Mouse (Mus musculus) B cell, adult 2 months (primary cell): ENCODE data around the gene Harbi1.

Experiments
- DNase-seq, 2 experiments: peaks; one replicate each; pipeline ENCODE4 v3.0.0; 2022

The Harbi1 gene

DNA sequence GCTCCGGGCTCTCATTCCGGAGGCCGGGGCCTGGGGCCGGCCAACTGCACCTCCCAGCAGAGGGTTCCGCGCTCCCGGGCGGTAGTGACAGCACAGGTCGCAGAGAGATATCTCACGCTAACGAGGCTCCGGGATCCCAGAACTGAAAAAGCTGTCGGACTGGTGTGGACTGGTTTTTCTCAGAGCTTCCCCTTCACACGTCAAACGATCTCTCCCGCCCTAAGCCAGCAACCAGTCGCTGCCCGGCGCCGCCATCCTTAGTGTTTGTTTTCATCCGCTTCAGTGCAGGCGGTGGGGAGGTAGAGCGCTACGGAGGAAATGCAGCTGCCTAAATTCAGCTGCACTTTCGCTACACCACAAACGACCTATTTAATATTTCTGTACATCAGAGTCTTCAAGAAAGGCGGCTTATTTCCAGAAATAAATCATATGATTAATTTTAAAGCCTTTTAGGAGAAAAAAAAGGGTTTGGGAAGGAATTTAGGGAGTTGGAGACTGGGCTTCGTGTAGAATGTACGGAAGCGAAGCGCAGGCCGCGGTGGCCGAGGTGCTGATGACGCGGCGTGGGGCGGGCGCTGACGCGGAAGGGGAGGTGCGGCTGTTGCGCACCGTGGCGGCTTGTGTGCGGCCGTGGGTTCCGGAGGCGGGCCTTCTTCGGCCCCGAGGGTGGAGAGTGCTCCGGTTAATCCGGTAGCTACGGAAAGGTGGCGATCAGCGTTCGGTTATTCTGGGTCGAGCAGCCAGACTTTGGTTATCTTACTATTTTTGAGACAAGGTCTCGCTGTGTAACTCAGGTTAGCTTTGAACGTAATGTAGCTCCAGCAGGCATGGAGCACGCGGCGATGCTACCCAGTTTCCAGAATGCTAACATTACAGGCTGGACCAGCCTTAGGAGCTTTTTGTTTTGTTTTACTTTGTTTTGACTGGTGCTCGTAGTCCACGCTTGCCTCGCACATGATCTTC, at the start of gene Harbi1, which contains the start of gene Atg13:
TSS of gene Harbi1 (plus strand) at position 581 of the 963 bp plus-strand sequence.
TSS of gene Atg13 (minus strand) at position 305 of the 963 bp plus-strand sequence.
- DNase-seq, result peak; percentile 98

DNA sequence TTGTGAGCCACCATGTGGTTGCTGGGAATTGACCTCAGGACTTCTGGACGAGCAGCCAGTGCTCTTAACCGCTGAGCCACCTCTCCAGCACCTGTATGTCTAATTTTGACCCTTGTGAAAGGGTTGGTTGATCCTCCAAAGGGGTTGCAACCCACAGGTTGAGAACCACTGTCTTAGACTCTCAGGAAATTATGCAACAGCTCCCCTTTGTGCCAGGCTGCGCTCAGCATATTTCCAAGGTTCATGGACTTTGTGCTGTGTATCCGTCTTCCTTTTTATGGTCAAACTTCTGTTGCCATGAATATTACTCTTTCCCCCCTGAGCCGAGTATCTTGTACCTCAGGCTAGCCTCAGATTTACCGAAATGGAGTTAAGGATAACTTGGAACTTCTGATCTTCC, 49.7 kb upstream of the Harbi1 start:
- DNase-seq, result no peak

DNA sequence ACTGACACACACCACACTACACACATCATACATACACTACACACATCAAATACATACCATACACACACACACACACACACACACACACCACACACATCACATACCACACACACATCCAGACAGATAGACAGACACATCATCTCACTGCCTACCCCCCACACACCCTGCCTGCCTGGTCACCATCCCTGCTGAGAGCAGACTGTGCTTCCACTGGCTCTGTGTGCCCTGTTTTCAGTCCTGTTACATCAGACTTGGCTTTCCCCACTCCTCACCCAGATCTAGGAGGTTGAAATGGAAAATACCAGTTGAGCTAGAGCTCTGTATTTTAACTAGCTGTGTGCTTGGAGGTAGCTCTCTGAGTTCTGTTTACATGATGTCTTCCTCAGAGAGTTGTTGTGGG, 45.9 kb upstream of the Harbi1 start:
- DNase-seq, result no peak

DNA sequence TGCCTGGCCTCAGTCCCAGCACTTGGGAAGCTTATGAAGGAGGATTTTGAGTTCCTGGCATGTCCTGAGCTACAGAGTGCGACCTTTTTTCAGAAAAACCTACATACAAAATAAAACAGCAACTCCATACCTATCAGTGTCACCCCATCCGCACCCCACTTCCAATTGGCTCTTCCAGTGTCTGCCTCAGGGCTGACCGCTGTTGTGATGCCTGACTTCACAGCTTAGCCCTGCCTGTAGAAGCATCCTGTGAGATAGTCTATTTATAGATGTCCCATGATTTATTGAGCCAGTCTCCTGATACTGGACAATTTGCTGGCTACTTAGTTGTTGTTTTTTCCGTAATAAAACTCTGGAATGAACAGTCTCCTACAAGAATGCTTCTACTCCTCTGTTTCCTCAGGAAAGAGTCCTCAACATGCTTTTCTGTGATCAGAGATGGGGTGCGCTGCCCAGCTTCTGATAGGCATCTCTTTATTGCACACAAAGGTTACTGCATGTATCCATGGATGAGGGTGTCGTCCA, 44.2 kb upstream of the Harbi1 start:
- no peak for DNase-seq

DNA sequence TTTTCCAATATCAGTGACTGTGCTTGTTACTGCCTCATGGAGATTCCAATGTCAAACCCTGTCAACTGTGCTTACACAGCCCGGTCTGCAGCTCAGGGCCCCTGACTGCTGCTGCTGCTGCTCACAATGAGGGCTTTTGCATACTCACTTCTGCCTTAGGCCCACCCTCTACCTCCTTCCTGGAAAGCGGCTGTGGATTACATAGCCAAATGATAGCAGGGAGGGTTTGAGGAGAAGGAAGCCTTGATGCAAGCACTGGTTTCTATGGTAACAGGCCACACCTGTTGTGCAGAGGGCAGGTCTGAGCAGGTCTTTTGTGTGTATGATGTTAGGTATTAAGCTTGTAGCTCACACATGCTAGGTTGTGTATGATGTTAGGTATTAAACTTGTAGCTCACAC, 42.9 kb upstream of the Harbi1 start:
- DNase-seq, result no peak

DNA sequence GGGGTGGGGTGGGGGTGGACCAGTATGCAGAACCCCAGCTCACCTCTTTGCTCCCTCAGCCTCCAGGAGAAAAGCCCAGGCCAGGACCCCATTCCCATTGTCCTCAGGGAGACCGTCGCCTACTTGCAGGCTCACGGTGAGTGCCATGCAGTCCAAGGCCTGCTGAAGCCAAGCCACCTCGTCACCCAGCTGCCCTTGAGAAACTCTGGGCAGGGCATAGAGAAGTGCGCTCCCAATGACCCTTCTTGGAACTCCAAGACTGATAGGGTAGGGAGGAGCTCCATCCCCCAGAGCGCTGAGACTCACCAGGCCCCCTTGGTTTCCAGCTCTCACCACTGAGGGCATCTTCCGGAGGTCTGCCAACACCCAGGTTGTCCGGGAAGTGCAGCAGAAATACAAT, 41.3 kb upstream of the Harbi1 start:
- DNase-seq, result no peak

DNA sequence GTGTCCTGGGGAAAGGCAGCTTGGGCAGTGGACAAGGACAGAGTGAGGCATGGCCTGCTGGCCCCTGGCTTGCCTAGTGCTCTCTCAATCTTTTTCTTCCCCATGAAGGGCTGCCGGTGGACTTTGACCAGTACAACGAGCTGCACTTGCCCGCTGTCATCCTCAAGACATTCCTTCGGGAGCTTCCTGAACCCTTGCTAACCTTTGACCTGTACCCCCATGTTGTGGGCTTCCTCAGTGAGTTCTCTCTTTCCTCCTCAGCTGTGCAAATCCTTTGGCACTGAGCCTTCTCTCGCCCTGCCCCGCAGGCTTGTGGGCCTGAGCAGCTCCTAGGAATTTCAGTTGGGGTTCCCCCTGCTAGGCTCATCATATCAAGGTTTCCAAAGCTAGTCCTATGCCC, 40.6 kb upstream of the Harbi1 start:
- no peak for DNase-seq

DNA sequence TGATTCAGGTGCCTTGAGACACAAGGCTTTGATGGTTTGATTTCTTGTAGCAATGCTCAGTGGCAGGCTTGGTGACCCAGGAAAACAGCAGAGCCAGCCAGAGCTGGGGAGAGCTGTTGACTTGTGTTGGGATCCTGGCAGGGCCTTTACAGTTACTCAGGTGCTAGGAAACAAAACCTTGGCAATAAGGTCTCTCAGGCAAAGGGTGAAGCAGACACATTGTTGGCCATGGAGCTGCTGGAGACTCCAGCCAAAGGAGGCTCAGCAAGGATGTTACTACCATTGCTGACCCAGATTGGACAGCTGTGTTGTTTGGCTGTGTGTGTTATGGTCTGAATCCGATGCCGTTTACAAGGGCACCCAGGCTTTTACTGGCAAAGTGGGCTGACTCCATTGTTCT, 37.1 kb upstream of the Harbi1 start:
- no peak for DNase-seq

DNA sequence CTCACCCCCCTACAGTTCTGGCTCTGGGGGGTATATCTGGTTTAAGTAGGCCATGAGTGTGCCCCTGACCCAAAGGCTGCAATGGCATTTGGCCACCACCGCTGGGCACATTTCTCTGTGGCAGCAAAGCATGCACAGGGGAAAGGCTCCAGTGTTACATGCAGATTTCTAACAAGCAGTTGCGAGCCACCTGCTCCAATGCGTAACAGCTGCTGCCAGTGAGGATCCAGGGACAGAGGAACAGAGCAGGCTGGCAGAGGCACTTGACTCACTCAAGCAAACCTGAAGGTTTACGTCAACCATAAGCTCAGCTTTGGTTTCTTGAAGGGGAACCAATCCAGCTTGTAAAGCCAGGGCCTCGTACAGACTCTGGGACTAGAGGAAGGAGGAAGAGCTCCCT, 35.8 kb upstream of the Harbi1 start:
- DNase-seq, result no peak

DNA sequence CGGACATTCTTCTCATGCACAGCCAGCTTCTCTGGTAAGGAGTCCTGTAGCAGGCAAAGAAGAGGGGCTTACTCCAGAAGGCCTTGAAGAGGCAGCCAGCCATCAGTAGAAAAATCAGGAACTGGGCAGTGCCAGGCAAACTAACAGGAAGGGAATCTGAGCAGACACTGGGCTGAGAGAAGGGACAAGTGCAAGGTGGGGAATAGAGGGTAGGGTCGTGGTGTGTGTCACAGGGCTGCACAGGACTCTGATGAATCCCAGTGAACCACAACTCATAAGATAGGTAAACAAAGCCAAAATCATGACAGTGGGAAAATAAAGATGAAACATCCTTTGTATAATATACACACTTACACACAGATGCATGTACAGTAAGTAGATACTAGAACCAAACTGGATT, 34.2 kb upstream of the Harbi1 start:
- no peak for DNase-seq

DNA sequence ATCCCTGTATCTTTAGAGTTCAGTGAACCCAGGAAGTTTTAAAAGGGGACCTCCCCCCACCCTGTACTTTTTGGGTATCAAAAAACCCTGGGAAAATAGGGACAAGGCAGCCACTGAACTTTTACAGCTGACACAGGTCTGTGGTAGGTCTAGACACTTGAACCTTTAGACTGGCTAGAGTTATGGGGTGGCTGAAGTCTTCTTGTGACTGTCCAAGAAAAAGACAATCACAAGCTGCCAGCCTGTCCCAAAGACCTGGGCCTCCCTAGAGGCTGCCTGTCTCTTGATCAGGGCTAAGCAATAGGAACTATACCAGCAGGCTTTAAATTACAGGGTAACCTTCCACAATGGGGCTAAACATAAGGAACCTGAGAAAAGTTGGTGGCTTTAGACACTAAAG, 33.7 kb upstream of the Harbi1 start:
- DNase-seq, result no peak

DNA sequence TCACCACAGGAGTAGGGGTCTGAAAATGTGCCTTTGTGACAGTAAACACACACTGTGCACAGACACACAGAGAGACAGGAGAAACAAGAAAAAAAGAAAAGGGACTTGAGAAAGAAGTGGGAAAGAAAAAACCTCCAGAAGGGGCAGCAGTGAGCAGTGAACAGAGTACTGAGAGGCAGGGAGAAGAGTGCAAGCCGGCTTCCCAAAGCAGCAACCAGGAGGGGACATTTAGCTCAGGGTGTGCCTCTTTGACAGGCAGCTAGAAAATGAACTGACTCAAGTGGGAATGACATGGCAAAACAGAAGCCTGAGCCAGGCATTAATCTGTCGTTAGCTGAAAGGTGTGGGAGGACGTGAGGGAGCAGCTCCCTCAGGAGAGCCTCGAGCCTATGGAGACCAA, 27.8 kb upstream of the Harbi1 start:
- DNase-seq, result peak; percentile 15 to 22

DNA sequence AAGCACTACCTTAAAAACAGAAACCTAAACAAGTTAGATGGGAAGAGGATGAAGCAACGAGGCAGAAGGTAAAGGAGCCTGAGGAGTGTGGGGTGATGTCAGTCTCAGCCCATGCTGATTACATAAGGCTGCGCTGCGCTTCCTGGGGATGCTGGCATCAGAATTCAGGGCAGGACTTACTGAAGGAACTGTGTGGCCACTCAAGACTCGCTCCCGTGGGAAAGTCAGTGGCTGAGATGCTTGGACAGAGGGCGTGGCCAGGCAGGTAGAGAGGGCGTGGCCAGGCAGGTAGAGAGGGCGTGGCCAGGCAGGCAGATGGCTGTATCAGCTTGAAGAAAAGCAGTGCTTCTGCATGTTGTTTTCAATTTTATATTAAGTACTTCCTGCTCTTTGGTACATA, 26.7 kb upstream of the Harbi1 start:
- DNase-seq, result no peak

DNA sequence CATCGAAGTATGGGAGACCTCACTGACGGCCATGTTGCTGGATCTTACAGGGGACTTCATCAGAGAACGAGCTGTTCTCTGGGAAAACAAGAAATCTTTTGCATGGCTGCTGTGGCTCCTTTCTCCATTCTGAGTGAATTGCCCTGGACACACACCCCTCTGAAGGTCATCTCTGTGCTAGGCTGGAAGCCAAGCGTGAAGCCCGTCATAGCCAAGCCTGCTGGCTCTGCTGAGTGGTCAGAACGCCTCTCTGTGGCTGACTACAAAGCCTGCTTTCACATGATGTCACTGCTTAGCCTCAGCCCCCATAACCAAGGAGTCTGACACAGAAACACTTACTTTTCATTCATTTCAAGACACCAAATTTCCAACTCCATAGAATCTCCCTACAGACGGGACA, 21.2 kb upstream of the Harbi1 start:
- DNase-seq, result no peak

DNA sequence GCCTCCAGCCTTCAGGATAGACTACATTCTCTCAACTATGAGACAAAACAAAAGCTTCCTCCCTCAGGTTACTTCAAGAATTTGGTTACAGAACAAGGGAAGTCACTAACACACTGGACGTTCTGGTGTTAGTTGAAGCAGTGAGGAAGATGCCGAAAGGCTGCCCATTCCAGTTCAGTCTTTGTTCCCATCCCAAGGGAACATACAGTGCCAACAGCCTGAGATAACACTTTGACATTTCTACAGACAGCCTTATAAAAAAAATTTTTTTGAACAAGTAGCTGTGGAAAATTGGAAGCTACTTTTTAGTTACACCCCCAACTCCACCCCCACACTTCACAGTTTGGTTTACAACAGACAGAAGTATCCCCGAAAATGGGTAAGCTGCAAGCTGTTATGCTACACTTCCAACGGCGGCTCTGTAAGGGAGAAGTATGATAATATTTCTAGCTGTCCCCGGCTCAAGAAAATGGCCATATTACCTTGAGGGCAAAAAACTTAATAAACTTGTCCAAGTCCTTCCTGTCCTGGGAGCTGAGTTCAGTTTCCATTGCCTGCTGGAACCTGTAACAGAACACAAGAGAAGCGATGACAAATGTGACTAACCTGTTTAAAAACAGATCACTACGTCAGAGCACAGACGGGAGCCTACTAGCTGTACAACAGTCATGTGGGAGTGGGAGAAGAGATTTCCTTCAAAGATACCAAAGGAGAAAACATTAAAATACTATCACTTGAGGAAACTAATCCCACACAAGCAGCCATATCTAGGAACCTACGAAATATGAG, 15.0 kb upstream of the Harbi1 start:
- no peak for DNase-seq

DNA sequence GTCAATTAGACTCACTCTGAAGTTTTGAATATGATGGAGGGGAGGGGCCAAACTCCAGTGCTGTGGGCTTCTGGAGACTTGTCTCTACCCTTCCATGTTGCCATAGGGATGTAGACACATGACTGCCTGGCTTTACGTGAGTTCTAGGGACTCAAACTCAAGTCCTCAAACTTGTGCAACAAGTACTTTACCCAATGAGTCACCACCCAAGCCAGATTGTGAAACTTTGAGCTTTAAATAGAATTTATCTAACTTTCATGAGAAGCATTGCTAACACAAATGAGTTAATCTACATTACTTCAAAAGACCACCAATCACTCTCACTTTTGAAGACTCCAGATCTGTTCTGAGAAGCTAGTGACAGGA, 14.4 kb upstream of the Harbi1 start:
- no peak for DNase-seq

DNA sequence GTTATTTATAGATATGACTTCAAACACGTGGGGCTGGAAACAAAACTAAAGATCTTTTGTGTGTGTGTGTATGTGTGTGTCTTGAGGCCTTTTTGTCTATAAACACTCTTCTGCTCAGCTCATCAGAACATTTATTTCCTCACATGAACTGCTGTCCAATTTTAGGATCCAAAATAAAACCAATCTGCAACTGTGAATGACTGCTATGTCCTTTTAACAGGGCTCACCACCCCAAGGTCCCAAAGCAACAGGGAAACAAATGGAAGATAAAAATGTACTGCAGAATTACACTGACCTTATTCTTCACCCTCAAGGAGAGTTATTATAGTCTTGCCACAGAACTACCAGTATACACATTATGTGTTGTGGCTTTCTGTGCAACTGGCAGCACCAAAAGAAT, 11.4 kb upstream of the Harbi1 start:
- DNase-seq, result no peak

DNA sequence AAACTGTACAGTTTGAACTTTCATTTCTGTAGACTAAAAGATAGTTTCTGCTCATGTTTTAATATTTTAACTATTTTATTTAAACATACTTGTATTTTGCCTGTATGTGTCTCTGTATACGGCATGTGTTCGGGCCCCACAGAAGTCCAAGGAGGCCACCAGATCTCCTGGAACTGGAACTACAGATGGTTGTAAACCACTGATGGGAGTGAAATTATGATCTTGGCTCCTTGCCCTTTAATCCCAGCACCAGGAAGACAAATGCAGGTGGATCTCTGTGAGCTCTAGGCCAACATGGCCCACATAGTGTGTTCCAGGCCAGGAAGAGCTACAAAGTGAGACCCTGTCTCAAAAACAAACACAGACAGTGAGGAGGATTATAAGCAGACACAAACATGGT, 9.3 kb upstream of the Harbi1 start:
- DNase-seq, result no peak

DNA sequence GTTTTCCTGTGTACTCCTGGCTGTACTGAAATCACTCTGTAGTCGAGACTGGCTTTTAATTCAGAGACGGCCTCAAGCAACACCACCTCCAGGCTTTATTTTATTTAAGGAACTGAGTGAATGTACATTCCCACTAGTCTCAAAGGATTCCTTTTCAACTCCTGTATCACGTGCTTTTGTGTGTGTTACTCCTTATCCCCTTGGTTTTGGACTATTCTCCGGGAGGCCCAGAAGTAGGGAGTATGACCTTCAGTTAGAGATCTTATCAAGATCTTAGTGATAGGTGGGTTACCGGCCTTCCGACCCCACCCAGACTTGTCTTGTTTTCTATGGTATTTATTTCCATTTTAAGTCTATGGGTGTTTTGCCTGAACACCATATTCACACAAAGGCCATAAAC, 4.9 kb upstream of the Harbi1 start:
- DNase-seq, result no peak

DNA sequence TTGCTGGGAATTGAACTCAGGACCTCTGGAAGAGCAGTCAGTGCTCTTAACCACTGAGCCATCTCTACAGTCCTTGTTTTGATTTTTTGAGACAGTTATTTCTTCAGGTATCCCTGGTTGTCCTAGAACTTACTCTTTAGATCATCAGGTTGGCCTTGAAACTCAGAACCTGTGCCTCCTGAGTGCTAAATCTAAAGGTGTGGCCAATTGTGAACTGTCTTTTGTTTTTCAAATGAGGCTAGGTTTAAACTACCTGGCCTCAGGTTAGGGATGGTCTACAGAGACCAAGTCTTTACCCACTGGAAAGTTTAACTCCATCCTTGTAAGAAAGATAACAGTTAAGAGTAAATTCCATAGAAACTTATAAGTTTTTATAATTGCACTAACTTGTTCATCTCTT, 4.2 kb upstream of the Harbi1 start:
- no peak for DNase-seq

DNA sequence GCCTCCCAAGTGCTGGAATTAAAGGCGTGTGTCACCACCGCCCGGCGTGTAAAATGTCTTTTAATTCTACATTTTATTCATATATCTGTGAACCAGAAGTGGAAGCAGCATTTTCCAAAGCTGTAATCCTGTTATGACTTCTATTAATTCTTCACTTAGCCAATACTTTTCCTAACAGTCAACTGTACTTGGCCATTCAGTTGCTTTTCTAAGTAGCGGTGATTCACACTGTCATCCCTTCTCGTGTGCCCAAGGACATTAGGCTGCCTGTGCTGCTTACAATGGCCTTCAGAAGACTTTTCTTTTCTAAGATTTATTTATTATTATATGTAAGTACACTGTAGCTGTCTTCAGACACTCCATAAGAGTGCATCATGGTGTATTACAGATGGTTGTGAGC, 2.3 kb upstream of the Harbi1 start:
- no peak for DNase-seq

DNA sequence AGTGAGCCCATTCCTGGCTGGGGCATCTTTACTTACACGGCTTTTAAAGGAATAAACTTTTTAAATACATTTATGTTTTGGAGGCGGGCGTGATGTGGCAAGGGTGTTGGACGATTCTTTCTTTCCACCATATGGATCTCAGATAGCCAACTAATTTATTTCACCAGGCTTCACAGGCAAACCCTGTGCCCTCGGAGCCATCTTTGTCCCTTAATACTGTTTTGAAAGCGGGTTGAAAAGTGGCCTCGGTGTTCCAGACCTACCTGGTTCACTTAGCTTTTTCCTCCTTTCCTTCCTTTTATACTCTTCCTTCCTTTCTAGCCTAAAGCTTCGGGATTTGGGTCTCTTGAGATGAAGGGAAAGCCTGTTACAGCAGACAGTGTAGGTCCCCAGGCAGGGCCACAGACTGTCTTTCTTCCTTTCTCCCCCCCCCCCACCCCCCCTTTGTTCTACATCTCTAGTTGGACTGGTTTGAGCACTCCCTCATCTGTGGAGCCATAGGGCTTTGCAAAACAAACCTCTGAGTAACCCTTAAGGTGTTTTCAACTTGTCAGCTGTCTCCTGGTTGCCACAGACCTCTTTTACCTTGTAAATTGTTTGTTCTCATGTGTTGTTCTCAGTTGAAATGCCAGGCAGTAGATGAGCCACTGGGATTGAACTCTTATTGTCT, 739 bp downstream of the Harbi1 start:
- peak in 1 of 2 experiments; percentile 28 for DNase-seq

DNA sequence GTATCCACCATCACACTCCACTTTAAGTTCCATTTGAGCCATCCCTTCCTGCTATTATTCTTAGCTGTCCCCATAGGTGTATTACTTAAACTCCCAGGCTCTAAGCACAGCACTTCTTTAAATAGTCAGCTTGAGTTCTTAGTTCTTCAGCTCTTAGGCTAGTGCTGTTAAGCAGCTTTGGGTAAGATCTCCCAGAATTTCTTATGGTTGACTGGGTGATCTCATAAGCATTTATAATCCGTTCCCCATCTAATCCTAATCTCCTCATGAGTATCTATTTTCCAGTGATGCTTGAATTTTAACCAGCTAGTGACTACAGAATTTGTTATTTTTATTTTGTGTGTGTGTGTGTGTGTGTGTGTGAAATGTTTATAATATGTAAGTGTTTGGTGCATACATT, 4.3 kb downstream of the Harbi1 start:
- no peak for DNase-seq
